In the genomic region with DNA sequence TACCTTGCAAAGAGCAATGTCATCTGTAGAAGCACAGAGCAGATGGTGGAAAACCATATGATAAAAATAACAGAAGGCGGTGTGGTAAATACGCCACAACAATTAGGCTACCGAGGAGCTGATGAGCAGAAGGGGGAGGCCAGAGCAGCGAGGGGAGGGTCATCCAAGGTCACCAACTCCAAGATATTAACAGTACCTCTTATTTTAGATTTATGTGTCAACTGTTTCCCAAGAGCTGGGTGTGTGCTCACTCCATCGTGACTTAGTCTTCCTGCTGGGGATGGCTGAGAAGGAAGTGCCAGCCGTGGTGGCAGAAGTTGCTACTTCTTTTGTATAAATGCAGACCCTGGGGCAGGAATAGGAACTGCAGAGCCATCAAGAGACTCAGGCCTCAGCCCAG, we compare ENCODE assay signal across 21 mouse cellular contexts. TPM values are rescaled to one million over a fixed set of nuclear protein-coding genes. Genes with fewer than 3 reads are reported as not detected.
DNase-seq lines count a peak whose midpoint lies in the region; ATAC-seq and TF ChIP-seq lines count a peak whose summit lies in the region.
"Had no signal": no experiment of that assay in that cellular context is flagged by ENCODE, and none has a peak within 500 bp of the region (broad histone marks: within the 10 kb centered on the region; RNA-seq: fewer than 3 reads in every experiment).

No protein-coding gene starts in this region.

- peak; percentile 55 for ATAC-seq in hindbrain, postnatal 0 days
- ATAC-seq in hindbrain, embryonic 12.5 days (ENCODE audit: low FRiP score): no peak
- ATAC-seq in megakaryocyte, adult 5-6 weeks (ENCODE audit: poor library complexity, severe bottlenecking): peak; percentile 92
- no peak for ATAC-seq in stomach, postnatal 0 days (ENCODE audit: low FRiP score, low TSS enrichment)
- ATAC-seq in liver, postnatal 0 days: no peak

- 62% methylated on average over 6 of the region's 6 CpGs for WGBS in hindbrain, postnatal 0 days
- 66% methylated on average over 6 of the region's 6 CpGs for WGBS in hindbrain, embryonic 12.5 days
- WGBS in stomach, postnatal 0 days: 66% methylated on average over 6 of the region's 6 CpGs
- 41% methylated on average over 6 of the region's 6 CpGs for WGBS in liver, postnatal 0 days (ENCODE audit: insufficient replicate concordance)

- DNase-seq in hindbrain, postnatal 0 days (ENCODE audit: low spot score): peak; percentile 30
- peak; percentile 35 for DNase-seq in cerebellum, adult 11 months
- DNase-seq in cerebellum, postnatal 10 days: peak; percentile 60 to 66
- no peak for DNase-seq in stomach, postnatal 0 days (ENCODE audit: low spot score)
- DNase-seq in liver, postnatal 0 days: no peak
- no peak for DNase-seq in kidney, postnatal 10 days
- DNase-seq: B cell, adult 2 months; kidney, adult 11 months; lung, adult 2 months; right cerebral cortex, postnatal 4 days had no signal

- H3K4me2 ChIP-seq in hindbrain, postnatal 0 days (ENCODE audit: low read depth, low read length): no peak overlapping the region
- no peak overlapping the region for H3K4me2 ChIP-seq in hindbrain, embryonic 12.5 days (replicated peaks)
- H3K4me2 ChIP-seq in stomach, postnatal 0 days (replicated peaks; ENCODE audit: low read depth): no peak overlapping the region
- H3K4me2 ChIP-seq in liver, postnatal 0 days (ENCODE audit: low read depth, low read length): no peak overlapping the region
- H3K4me2 ChIP-seq: heart, embryonic 15.5 days had no signal

- no peaks in the 10 kb centered on the region for H3K4me1 ChIP-seq in hindbrain, postnatal 0 days (ENCODE audit: insufficient read depth, low read length)
- H3K4me1 ChIP-seq in hindbrain, embryonic 12.5 days: no peaks in the 10 kb centered on the region
- no peaks in the 10 kb centered on the region for H3K4me1 ChIP-seq in stomach, postnatal 0 days (replicated peaks; ENCODE audit: control insufficient read depth, insufficient read depth)
- H3K4me1 ChIP-seq in liver, postnatal 0 days (ENCODE audit: insufficient read depth): no peaks in the 10 kb centered on the region
- H3K4me1 ChIP-seq: heart, embryonic 15.5 days; limb, embryonic 10.5 days; midbrain, embryonic 10.5 days had no signal

- H3K36me3 ChIP-seq in hindbrain, postnatal 0 days (ENCODE audit: insufficient read depth, low read length): no peaks in the 10 kb centered on the region
- H3K36me3 ChIP-seq in hindbrain, embryonic 12.5 days: no peaks in the 10 kb centered on the region
- no peaks in the 10 kb centered on the region for H3K36me3 ChIP-seq in stomach, postnatal 0 days (ENCODE audit: control insufficient read depth, insufficient read depth, low read length)
- no peaks in the 10 kb centered on the region for H3K36me3 ChIP-seq in liver, postnatal 0 days (replicated peaks; ENCODE audit: insufficient read depth, low read length)
- H3K36me3 ChIP-seq: embryonic facial prominence, embryonic 10.5 days; heart, embryonic 15.5 days; limb, embryonic 10.5 days; midbrain, embryonic 10.5 days had no signal

- H3K9ac ChIP-seq in hindbrain, postnatal 0 days (replicated peaks; ENCODE audit: low read length): no peak overlapping the region
- H3K9ac ChIP-seq in hindbrain, embryonic 12.5 days: no peak overlapping the region
- H3K9ac ChIP-seq in stomach, postnatal 0 days (ENCODE audit: low read length): no peak overlapping the region
- H3K9ac ChIP-seq in liver, postnatal 0 days (replicated peaks): no peak overlapping the region
- H3K9ac ChIP-seq: heart, embryonic 15.5 days had no signal

- no peak for TF ChIP-seq EP300 in stomach, postnatal 0 days (optimal IDR thresholded peaks at IDR 0.05)
- no peak for TF ChIP-seq EP300 in liver, postnatal 0 days (IDR thresholded peaks at IDR 0.05; ENCODE audit: low read depth)

- TF ChIP-seq CTCF in hindbrain, postnatal 0 days (IDR thresholded peaks at IDR 0.05; ENCODE audit: low read depth): no peak
- no peak for TF ChIP-seq CTCF in stomach, postnatal 0 days (IDR thresholded peaks at IDR 0.05; ENCODE audit: low read depth)
- no peak for TF ChIP-seq CTCF in liver, postnatal 0 days (IDR thresholded peaks at IDR 0.05; ENCODE audit: low read depth)

- H3K27me3 ChIP-seq in hindbrain, postnatal 0 days (ENCODE audit: insufficient read depth, low read length): no peaks in the 10 kb centered on the region
- H3K27me3 ChIP-seq in hindbrain, embryonic 12.5 days: no peaks in the 10 kb centered on the region
- H3K27me3 ChIP-seq in stomach, postnatal 0 days (ENCODE audit: control insufficient read depth, insufficient read depth, low read length): no peaks in the 10 kb centered on the region
- H3K27me3 ChIP-seq in liver, postnatal 0 days (ENCODE audit: insufficient read depth, low read length): no peaks in the 10 kb centered on the region
- H3K27me3 ChIP-seq: heart, embryonic 15.5 days had no signal

- no peaks in the 10 kb centered on the region for H3K9me3 ChIP-seq in hindbrain, postnatal 0 days (ENCODE audit: low read length)
- H3K9me3 ChIP-seq in hindbrain, embryonic 12.5 days (replicated peaks): no peaks in the 10 kb centered on the region
- H3K9me3 ChIP-seq in stomach, postnatal 0 days (ENCODE audit: control insufficient read depth, low read length): no peaks in the 10 kb centered on the region
- no peaks in the 10 kb centered on the region for H3K9me3 ChIP-seq in liver, postnatal 0 days (ENCODE audit: low read length)
- H3K9me3 ChIP-seq: embryonic facial prominence, embryonic 10.5 days; heart, embryonic 15.5 days; limb, embryonic 10.5 days; midbrain, embryonic 10.5 days had no signal

- no peak overlapping the region for H3K27ac ChIP-seq in hindbrain, postnatal 0 days
- H3K27ac ChIP-seq in hindbrain, embryonic 12.5 days: no peak overlapping the region
- H3K27ac ChIP-seq in stomach, postnatal 0 days (replicated peaks): no peak overlapping the region
- H3K27ac ChIP-seq in liver, postnatal 0 days (ENCODE audit: low read depth): no peak overlapping the region
- H3K27ac ChIP-seq: embryonic facial prominence, embryonic 10.5 days; heart, embryonic 15.5 days; kidney, postnatal 0 days; limb, embryonic 10.5 days; midbrain, embryonic 10.5 days had no signal

- no peak overlapping the region for H3K4me3 ChIP-seq in hindbrain, postnatal 0 days (ENCODE audit: low read length)
- H3K4me3 ChIP-seq in hindbrain, embryonic 12.5 days: no peak overlapping the region
- no peak overlapping the region for H3K4me3 ChIP-seq in stomach, postnatal 0 days (ENCODE audit: low read depth, low read length)
- H3K4me3 ChIP-seq in liver, postnatal 0 days (ENCODE audit: low read depth, low read length): no peak overlapping the region
- H3K4me3 ChIP-seq: embryonic facial prominence, embryonic 10.5 days; heart, embryonic 15.5 days; layer of hippocampus, adult 2 months; limb, embryonic 10.5 days; midbrain, embryonic 10.5 days had no signal

RNA-seq across cellular contexts. Expression of a gene that starts 28.6 kb away (rescaled TPM):
- total RNA-seq in hindbrain, postnatal 0 days (2014; rRNA removed): 13.9 and 18.3 TPM in 2 replicates
- polyA plus RNA-seq in hindbrain, postnatal 0 days (2015; fragmentation: Nextera tagmentation; extraction: Ambion mirVana): 4.3 and 5.9 TPM in 2 replicates
- polyA plus RNA-seq in hindbrain, embryonic 12.5 days (2016; fragmentation: Nextera tagmentation; extraction: Ambion mirVana): 0.26 and 0.53 TPM in 2 replicates
- total RNA-seq in megakaryocyte, adult 5-6 weeks (2015): not detected in 2 replicates
- total RNA-seq in megakaryocyte, adult 5-6 weeks (2017): not detected in 2 replicates
- polyA plus RNA-seq in stomach, postnatal 0 days (2015; fragmentation: Nextera tagmentation; extraction: Ambion mirVana): 0.08 TPM in 1 of 2 replicates, not detected in the other
- polyA plus RNA-seq in liver, postnatal 0 days (2015; fragmentation: Nextera tagmentation; extraction: Ambion mirVana): not detected in 2 replicates
- total RNA-seq: heart, adult 8-10 months; hematopoietic stem cell, adult 5-6 weeks; liver, adult 2 months had no signal
- polyA plus RNA-seq: kidney, postnatal 0 days; limb, embryonic 10.5 days; liver, adult 2 months; lung, adult 2 months had no signal

Comparison
In these comparisons a context has a peak if more than half of its experiments do, and no peak if none do; other contexts are left out.
1. ATAC-seq: peak in hindbrain, postnatal 0 days (single experiment) and megakaryocyte, adult 5-6 weeks (single experiment); none in hindbrain, embryonic 12.5 days (single experiment), stomach, postnatal 0 days (single experiment) and liver, postnatal 0 days (single experiment).
2. DNase-seq: peak in hindbrain, postnatal 0 days (single experiment), cerebellum, adult 11 months (single experiment) and cerebellum, postnatal 10 days (2 of 2); none in stomach, postnatal 0 days (single experiment), liver, postnatal 0 days (single experiment) and kidney, postnatal 10 days (single experiment).